Mouse (Mus musculus): Measurements from ENCODE around the gene Bscl2.
"Not testable (repeated sequence)": the region's sequence is repeated elsewhere in the genome, so short reads cannot be mapped to it uniquely, and the experiment has no call there.

Bscl2 gene

GRCm38 (mm10) chr19:8871267-8872186 is 34.3 kb downstream of the Bscl2 start, which contains the start of gene Ubxn1:
Gene Ubxn1, plus strand, starts transcription at chr19:8871496.
- peak; percentile 98 for DNase-seq (ENCODE audit: low spot score in 2 of 2)

- no peak for DNase-seq (ENCODE audit: low spot score in 2 of 2)
Measured at GRCm38 (mm10) chr19:8872266-8872840, 35.1 kb downstream of the Bscl2 start.

GRCm38 (mm10) chr19:8875031-8875430 is 37.8 kb downstream of the Bscl2 start:
- no peak for DNase-seq (ENCODE audit: low spot score in 2 of 2)

- DNase-seq (ENCODE audit: low spot score in 2 of 2): peak; percentile 91 to 92
Measured at GRCm38 (mm10) chr19:8880311-8881033, 43.2 kb downstream of the Bscl2 start, which contains the start of gene Uqcc3. Gene Uqcc3, minus strand, starts transcription at chr19:8880923.

GRCm38 (mm10) chr19:8881034-8881392 is 43.7 kb downstream of the Bscl2 start:
- no peak for DNase-seq (ENCODE audit: low spot score in 2 of 2)

GRCm38 (mm10) chr19:8883616-8884015 is 46.3 kb downstream of the Bscl2 start, which contains the start of the genes Lbhd1 and Gm49403:
Gene Lbhd1, plus strand, starts transcription at chr19:8883732.
Gene Gm49403, plus strand, starts transcription at chr19:8883930.
- no peak for DNase-seq (ENCODE audit: low spot score in 2 of 2)

- no peak for DNase-seq (ENCODE audit: low spot score in 2 of 2)
Measured at GRCm38 (mm10) chr19:8886916-8887584, 49.8 kb downstream of the Bscl2 start.

GRCm38 (mm10) chr19:8887585-8888463 is 50.6 kb downstream of the Bscl2 start:
- DNase-seq (ENCODE audit: low spot score in 2 of 2): no peak

GRCm38 (mm10) chr19:8888511-8889385 is 51.5 kb downstream of the Bscl2 start, which contains the start of the genes 1810009A15Rik and Gm49416:
Gene 1810009A15Rik, plus strand, starts transcription at chr19:8888853.
Gene Gm49416, plus strand, starts transcription at chr19:8888926.
- DNase-seq (ENCODE audit: low spot score in 2 of 2): peak; percentile 94 to 95

GRCm38 (mm10) chr19:8892829-8893766 is 55.8 kb downstream of the Bscl2 start, which contains the start of gene Ints5:
Gene Ints5, plus strand, starts transcription at chr19:8893005.
- peak; percentile 81 to 84 for DNase-seq (ENCODE audit: low spot score in 2 of 2)

- DNase-seq (ENCODE audit: low spot score in 2 of 2): no peak
Measured at GRCm38 (mm10) chr19:8895397-8895960, 58.2 kb downstream of the Bscl2 start.

GRCm38 (mm10) chr19:8896231-8896630 is 59.0 kb downstream of the Bscl2 start:
- DNase-seq (ENCODE audit: low spot score in 2 of 2): not testable (repeated sequence)

- DNase-seq (ENCODE audit: low spot score in 2 of 2): peak; percentile 24 to 36
Measured at GRCm38 (mm10) chr19:8897211-8897864, 60.1 kb downstream of the Bscl2 start.

GRCm38 (mm10) chr19:8897865-8898495 is 60.7 kb downstream of the Bscl2 start, which contains the start of gene Ganab:
Gene Ganab, plus strand, starts transcription at chr19:8898071.
- peak; percentile 95 for DNase-seq (ENCODE audit: low spot score in 2 of 2)
